Mouse (Mus musculus): ENCODE results near the gene Cdipt. TPM values are rescaled to one million over a fixed set of nuclear protein-coding genes. Genes with fewer than 3 reads are reported as not detected.

Cdipt gene
- polyA plus RNA-seq, 2 experiments = 84.8 to 123 TPM

- no peaks in the 10 kb centered on the region for H3K9me3 ChIP-seq (ENCODE audit: control insufficient read depth, low read length)
- no peak overlapping the region for H3K9ac ChIP-seq (ENCODE audit: low read depth, low read length, severe bottlenecking)
- no peak overlapping the region for H3K4me2 ChIP-seq (replicated peaks; ENCODE audit: low read depth, low read length, severe bottlenecking)
- no peak overlapping the region for H3K27ac ChIP-seq (replicated peaks; ENCODE audit: low read depth, low read length)
- TF ChIP-seq POLR2A (IDR thresholded peaks at IDR 0.05; ENCODE audit: borderline replicate concordance, extremely low read depth, insufficient read depth, insufficient read length) = no peak
- H3K4me3 ChIP-seq (replicated peaks; ENCODE audit: low read length) = no peak overlapping the region
- WGBS = 66% methylated on average over 9 of the region's 9 CpGs
- H3K36me3 ChIP-seq (ENCODE audit: control insufficient read depth, insufficient read depth, low read length) = no peaks in the 10 kb centered on the region
- ATAC-seq (ENCODE audit: low FRiP score, low read depth) = no peak
- H3K4me1 ChIP-seq (ENCODE audit: control insufficient read depth, insufficient read depth, low read length) = no peaks in the 10 kb centered on the region
- H3K27me3 ChIP-seq (ENCODE audit: control insufficient read depth, insufficient read depth, low read length) = peaks cover 20% of the 10 kb centered on the region
- no peak for DNase-seq (ENCODE audit: low spot score)
Measured at GRCm38 (mm10) chr7:126959780-126960179, 15.9 kb upstream of the Cdipt start.

GRCm38 (mm10) chr7:126961095-126961494 is 14.6 kb upstream of the Cdipt start:
- ATAC-seq (ENCODE audit: low FRiP score, low read depth) (no peak), DNase-seq (ENCODE audit: low spot score) (no peak)
- H3K9me3 ChIP-seq (ENCODE audit: control insufficient read depth, low read length) = no peaks in the 10 kb centered on the region
- peaks cover 20% of the 10 kb centered on the region for H3K27me3 ChIP-seq (ENCODE audit: control insufficient read depth, insufficient read depth, low read length)
- 84% methylated on average over 5 of the region's 5 CpGs for WGBS
- no peaks in the 10 kb centered on the region for H3K36me3 ChIP-seq (ENCODE audit: control insufficient read depth, insufficient read depth, low read length)
- no peaks in the 10 kb centered on the region for H3K4me1 ChIP-seq (ENCODE audit: control insufficient read depth, insufficient read depth, low read length)
- TF ChIP-seq POLR2A (IDR thresholded peaks at IDR 0.05; ENCODE audit: borderline replicate concordance, extremely low read depth, insufficient read depth, insufficient read length) = no peak
- no peak overlapping the region for H3K4me3 ChIP-seq (replicated peaks; ENCODE audit: low read length)
- H3K27ac ChIP-seq (replicated peaks; ENCODE audit: low read depth, low read length) = no peak overlapping the region
- no peak overlapping the region for H3K4me2 ChIP-seq (replicated peaks; ENCODE audit: low read depth, low read length, severe bottlenecking)
- H3K9ac ChIP-seq (ENCODE audit: low read depth, low read length, severe bottlenecking) = no peak overlapping the region

- ATAC-seq (ENCODE audit: low FRiP score, low read depth) (no peak), DNase-seq (ENCODE audit: low spot score) (no peak)
- no peak overlapping the region for H3K9ac ChIP-seq (ENCODE audit: low read depth, low read length, severe bottlenecking)
- TF ChIP-seq POLR2A (IDR thresholded peaks at IDR 0.05; ENCODE audit: borderline replicate concordance, extremely low read depth, insufficient read depth, insufficient read length) = no peak
- 81% methylated on average over 4 of the region's 4 CpGs for WGBS
- H3K9me3 ChIP-seq (ENCODE audit: control insufficient read depth, low read length) = no peaks in the 10 kb centered on the region
- H3K27me3 ChIP-seq (ENCODE audit: control insufficient read depth, insufficient read depth, low read length) = peaks cover 20% of the 10 kb centered on the region
- H3K4me1 ChIP-seq (ENCODE audit: control insufficient read depth, insufficient read depth, low read length) = no peaks in the 10 kb centered on the region
- no peaks in the 10 kb centered on the region for H3K36me3 ChIP-seq (ENCODE audit: control insufficient read depth, insufficient read depth, low read length)
- no peak overlapping the region for H3K4me2 ChIP-seq (replicated peaks; ENCODE audit: low read depth, low read length, severe bottlenecking)
- no peak overlapping the region for H3K4me3 ChIP-seq (replicated peaks; ENCODE audit: low read length)
- H3K27ac ChIP-seq (replicated peaks; ENCODE audit: low read depth, low read length) = no peak overlapping the region
Measured at GRCm38 (mm10) chr7:126961965-126962364, 13.7 kb upstream of the Cdipt start.

- Histone ChIP-seq H3K27ac (replicated peaks; ENCODE audit: low read depth, low read length) (no peak overlapping the region), H3K27me3 (ENCODE audit: control insufficient read depth, insufficient read depth, low read length) (peaks cover 20% of the 10 kb centered on the region), H3K4me3 (replicated peaks; ENCODE audit: low read length) (no peak overlapping the region; the same call in 1 of the 2 replicates), H3K9ac (ENCODE audit: low read depth, low read length, severe bottlenecking) (no peak overlapping the region), H3K4me2 (replicated peaks; ENCODE audit: low read depth, low read length, severe bottlenecking) (peak overlapping the region; percentile 26), H3K4me1 (ENCODE audit: control insufficient read depth, insufficient read depth, low read length) (no peaks in the 10 kb centered on the region), H3K9me3 (ENCODE audit: control insufficient read depth, low read length) (no peaks in the 10 kb centered on the region), H3K36me3 (ENCODE audit: control insufficient read depth, insufficient read depth, low read length) (no peaks in the 10 kb centered on the region)
- ATAC-seq (ENCODE audit: low FRiP score, low read depth) = no peak
- peak; percentile 23 for DNase-seq (ENCODE audit: low spot score)
- no peak for TF ChIP-seq POLR2A (IDR thresholded peaks at IDR 0.05; ENCODE audit: borderline replicate concordance, extremely low read depth, insufficient read depth, insufficient read length)
- WGBS = 20% methylated on average over 19 of the region's 19 CpGs
Measured at GRCm38 (mm10) chr7:126963548-126964286, 12.0 kb upstream of the Cdipt start.

GRCm38 (mm10) chr7:126965568-126965967 is 10.1 kb upstream of the Cdipt start:
- DNase-seq (ENCODE audit: low spot score) (no peak), ATAC-seq (ENCODE audit: low FRiP score, low read depth) (no peak)
- Histone ChIP-seq H3K27ac (replicated peaks; ENCODE audit: low read depth, low read length) (no peak overlapping the region), H3K4me2 (replicated peaks; ENCODE audit: low read depth, low read length, severe bottlenecking) (no peak overlapping the region), H3K27me3 (ENCODE audit: control insufficient read depth, insufficient read depth, low read length) (peaks cover 20% of the 10 kb centered on the region), H3K4me3 (replicated peaks; ENCODE audit: low read length) (no peak overlapping the region), H3K9ac (ENCODE audit: low read depth, low read length, severe bottlenecking) (no peak overlapping the region), H3K4me1 (ENCODE audit: control insufficient read depth, insufficient read depth, low read length) (no peaks in the 10 kb centered on the region), H3K36me3 (ENCODE audit: control insufficient read depth, insufficient read depth, low read length) (no peaks in the 10 kb centered on the region), H3K9me3 (ENCODE audit: control insufficient read depth, low read length) (no peaks in the 10 kb centered on the region)
- WGBS = 61% methylated on average over 3 of the region's 3 CpGs
- no peak for TF ChIP-seq POLR2A (IDR thresholded peaks at IDR 0.05; ENCODE audit: borderline replicate concordance, extremely low read depth, insufficient read depth, insufficient read length)
